Mouse (Mus musculus): ENCODE results near the gene Gm5134. TPM values are rescaled to one million over a fixed set of nuclear protein-coding genes. Genes with fewer than 3 reads are reported as not detected.

Gm5134 gene
- polyA plus RNA-seq, 1 experiment from 2014 or later = 0.08 TPM

- H3K36me3 ChIP-seq = peaks cover 16% of the 10 kb centered on the region
- peaks cover 7% of the 10 kb centered on the region; the same call in 1 of the 2 replicates for H3K4me1 ChIP-seq (replicated peaks)
- no peaks in the 10 kb centered on the region for H3K9me3 ChIP-seq (replicated peaks)
- H3K9ac ChIP-seq = no peak overlapping the region
- H3K27me3 ChIP-seq = no peaks in the 10 kb centered on the region
- peak; percentile 77 for ATAC-seq (ENCODE audit: low read depth)
- H3K4me3 ChIP-seq (replicated peaks) = no peak overlapping the region
- WGBS (ENCODE audit: insufficient replicate concordance) = 31% methylated on average over 5 of the region's 5 CpGs
- H3K4me2 ChIP-seq = no peak overlapping the region
- no peak for DNase-seq
- H3K27ac ChIP-seq = peak overlapping the region; percentile 59
Measured at GRCm38 (mm10) chr10:76047182-76047869, 93.0 kb downstream of the Gm5134 start.

- ATAC-seq (ENCODE audit: low read depth) = 0 out of 2 replicates have a peak, but pooled peaks have one; percentile 22
- 42% methylated on average over 6 of the region's 6 CpGs for WGBS (ENCODE audit: insufficient replicate concordance)
- no peak for DNase-seq
Measured at GRCm38 (mm10) chr10:76048967-76049366, 94.7 kb downstream of the Gm5134 start.

GRCm38 (mm10) chr10:76051860-76052259 lies 97.5 kb downstream of the Gm5134 start:
- H3K36me3 ChIP-seq = no peaks in the 10 kb centered on the region
- no peak overlapping the region for H3K4me3 ChIP-seq (replicated peaks)
- 66% methylated on average over 11 of the region's 11 CpGs for WGBS (ENCODE audit: insufficient replicate concordance)
- DNase-seq (no peak), ATAC-seq (ENCODE audit: low read depth) (no peak)
- no peak overlapping the region for H3K9ac ChIP-seq
- H3K4me2 ChIP-seq = no peak overlapping the region
- 0 out of 2 replicates have a peak, but pooled peaks cover 3% of the 10 kb centered on the region for H3K4me1 ChIP-seq (replicated peaks)
- H3K9me3 ChIP-seq (replicated peaks) = no peaks in the 10 kb centered on the region
- no peaks in the 10 kb centered on the region for H3K27me3 ChIP-seq
- no peak overlapping the region for H3K27ac ChIP-seq

More at GRCm38 (mm10) chr10:76048967-76049366, 94.7 kb downstream of the Gm5134 start:
- H3K9ac ChIP-seq = no peak overlapping the region
- H3K27ac ChIP-seq = 0 out of 2 replicates have a peak overlapping the region, but pooled peaks have one; percentile 1
- H3K36me3 ChIP-seq = peaks cover 5% of the 10 kb centered on the region; the same call in 1 of the 2 replicates
- peaks cover 7% of the 10 kb centered on the region; the same call in 1 of the 2 replicates for H3K4me1 ChIP-seq (replicated peaks)
- H3K4me2 ChIP-seq = no peak overlapping the region
- H3K4me3 ChIP-seq (replicated peaks) = no peak overlapping the region
- H3K27me3 ChIP-seq = no peaks in the 10 kb centered on the region
- H3K9me3 ChIP-seq (replicated peaks) = no peaks in the 10 kb centered on the region

Small RNA genes lying within 50 kb of the gene (microRNA-seq; reads per million reads assigned to microRNA genes)
- gene Mir6409 = not detected

Other genes starting within 250 kb of the Gm5134 start
- gene Cabin1, start 190.2 kb upstream of the Gm5134 start, polyA plus RNA-seq (2015; fragmentation: Nextera tagmentation; extraction: Ambion mirVana) = 15.4 and 16.6 TPM in 2 replicates
- gene Ddt, start 181.1 kb upstream of the Gm5134 start, polyA plus RNA-seq (2015; fragmentation: Nextera tagmentation; extraction: Ambion mirVana) = 180 and 186 TPM in 2 replicates
- not detected in 2 replicates for gene Gm20441, start 173.6 kb upstream of the Gm5134 start, polyA plus RNA-seq (2015; fragmentation: Nextera tagmentation; extraction: Ambion mirVana)
- 8.0 and 10.3 TPM in 2 replicates for gene Gstt3, start 173.1 kb upstream of the Gm5134 start, polyA plus RNA-seq (2015; fragmentation: Nextera tagmentation; extraction: Ambion mirVana)
- 49.2 and 50.2 TPM in 2 replicates for gene Gstt1, start 155.9 kb upstream of the Gm5134 start, polyA plus RNA-seq (2015; fragmentation: Nextera tagmentation; extraction: Ambion mirVana)
- not detected in 2 replicates for gene Gstt4, start 132.0 kb upstream of the Gm5134 start, polyA plus RNA-seq (2015; fragmentation: Nextera tagmentation; extraction: Ambion mirVana)
- gene Gstt2, start 117.1 kb upstream of the Gm5134 start, polyA plus RNA-seq (2015; fragmentation: Nextera tagmentation; extraction: Ambion mirVana) = 35.3 and 39.2 TPM in 2 replicates
- 877 and 1,047 TPM in 2 replicates for gene Mif, start 94.3 kb upstream of the Gm5134 start, polyA plus RNA-seq (2015; fragmentation: Nextera tagmentation; extraction: Ambion mirVana)
- 0.21 and 0.51 TPM in 2 replicates for gene Derl3, start 61.1 kb upstream of the Gm5134 start, polyA plus RNA-seq (2015; fragmentation: Nextera tagmentation; extraction: Ambion mirVana)
- 85.6 and 88.1 TPM in 2 replicates for gene Smarcb1, start 32.9 kb upstream of the Gm5134 start, polyA plus RNA-seq (2015; fragmentation: Nextera tagmentation; extraction: Ambion mirVana)
- gene Chchd10, start 21.4 kb upstream of the Gm5134 start, polyA plus RNA-seq (2015; fragmentation: Nextera tagmentation; extraction: Ambion mirVana) = 88.0 and 110 TPM in 2 replicates
- 3.6 and 4.1 TPM in 2 replicates for gene Mmp11, start 18.0 kb upstream of the Gm5134 start, polyA plus RNA-seq (2015; fragmentation: Nextera tagmentation; extraction: Ambion mirVana)
- 21.7 and 25.1 TPM in 2 replicates for gene Gm867, start 13.8 kb upstream of the Gm5134 start, polyA plus RNA-seq (2015; fragmentation: Nextera tagmentation; extraction: Ambion mirVana)
- gene Vpreb3, start 11.5 kb upstream of the Gm5134 start, polyA plus RNA-seq (2015; fragmentation: Nextera tagmentation; extraction: Ambion mirVana) = 0.67 and 0.81 TPM in 2 replicates
- 12.7 and 15.9 TPM in 2 replicates for gene Zfp280b, start 78.1 kb downstream of the Gm5134 start, polyA plus RNA-seq (2015; fragmentation: Nextera tagmentation; extraction: Ambion mirVana)
- gene Slc5a4b, start 156.4 kb downstream of the Gm5134 start, polyA plus RNA-seq (2015; fragmentation: Nextera tagmentation; extraction: Ambion mirVana) = 0.13 and 0.20 TPM in 2 replicates
- not detected in 2 replicates for gene Slc5a4a, start 192.9 kb downstream of the Gm5134 start, polyA plus RNA-seq (2015; fragmentation: Nextera tagmentation; extraction: Ambion mirVana)